Mouse (Mus musculus) heart, postnatal 14 days (tissue): ENCODE results near the gene Tmco4. TPM values are rescaled to one million over a fixed set of nuclear protein-coding genes. Genes with fewer than 3 reads are reported as not detected.

Experiments used
- DNase-seq, 2 experiments: peaks; one replicate each; pipeline ENCODE4 v3.0.0; 2021 to 2022
- intact Hi-C: fragments of 180-260 bp; cut with DNase I; formaldehyde crosslinking; loops from one replicate; pipeline ENCODE4 v1.15.1; 2025
- total RNA-seq, 2 experiments: library from RNA; stranded (reverse); gene quantifications; 2 replicates each; pipeline ENCODE4 v1.2.3; 2021

The Tmco4 gene
- total RNA-seq, 2 experiments from 2014 or later = 7.9 to 8.4 TPM

DNA sequence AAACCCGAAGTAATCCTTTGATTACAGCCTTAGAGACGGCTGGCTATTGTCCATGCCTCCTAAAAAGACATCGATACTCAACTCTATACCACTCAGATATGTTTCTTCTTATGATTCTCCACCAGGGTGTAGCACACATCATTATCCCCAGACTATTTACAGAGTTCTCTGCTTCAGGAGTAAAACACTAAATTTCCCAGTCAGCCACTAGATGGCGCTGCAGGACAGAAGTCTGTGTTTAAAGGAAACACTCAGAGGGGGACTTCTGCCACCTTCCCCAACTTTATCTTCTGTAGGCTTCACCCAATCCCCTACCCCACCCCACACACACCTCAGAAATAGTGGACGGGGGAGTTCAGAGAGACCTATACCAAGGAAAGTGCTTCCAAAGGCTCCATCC is 113.3 kb downstream of the Tmco4 start:
- intact Hi-C loops = loop anchor here (1.0 to 5.0 kb wide), 3 partner anchors 96 to 201 kb away; no protein-coding TSS in a partner anchor
- DNase-seq = peak; percentile 88 to 92

DNA sequence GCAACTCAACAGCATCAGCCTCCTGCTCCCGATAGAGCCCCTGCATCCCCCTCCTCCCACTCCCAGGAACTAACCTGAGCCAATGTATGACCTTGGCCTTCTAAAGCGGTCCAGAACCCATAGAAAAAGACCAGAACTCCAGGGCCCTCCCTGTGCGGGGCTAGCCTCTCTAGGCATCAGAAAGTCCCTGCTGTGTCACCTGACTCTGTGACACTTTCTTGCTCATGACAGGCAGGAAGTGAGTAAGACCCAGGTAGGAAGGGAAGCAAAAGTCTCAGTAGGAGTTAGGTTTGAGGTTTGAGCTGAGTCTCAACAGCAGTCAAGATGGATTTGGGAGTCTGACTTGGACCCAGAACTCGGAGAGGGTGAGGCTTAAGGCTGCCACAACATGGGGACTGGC is 114.3 kb downstream of the Tmco4 start:
- intact Hi-C loops = loop anchor here (1.0 to 5.0 kb wide), 3 partner anchors 95 to 200 kb away; no protein-coding TSS in a partner anchor
- DNase-seq = no peak

DNA sequence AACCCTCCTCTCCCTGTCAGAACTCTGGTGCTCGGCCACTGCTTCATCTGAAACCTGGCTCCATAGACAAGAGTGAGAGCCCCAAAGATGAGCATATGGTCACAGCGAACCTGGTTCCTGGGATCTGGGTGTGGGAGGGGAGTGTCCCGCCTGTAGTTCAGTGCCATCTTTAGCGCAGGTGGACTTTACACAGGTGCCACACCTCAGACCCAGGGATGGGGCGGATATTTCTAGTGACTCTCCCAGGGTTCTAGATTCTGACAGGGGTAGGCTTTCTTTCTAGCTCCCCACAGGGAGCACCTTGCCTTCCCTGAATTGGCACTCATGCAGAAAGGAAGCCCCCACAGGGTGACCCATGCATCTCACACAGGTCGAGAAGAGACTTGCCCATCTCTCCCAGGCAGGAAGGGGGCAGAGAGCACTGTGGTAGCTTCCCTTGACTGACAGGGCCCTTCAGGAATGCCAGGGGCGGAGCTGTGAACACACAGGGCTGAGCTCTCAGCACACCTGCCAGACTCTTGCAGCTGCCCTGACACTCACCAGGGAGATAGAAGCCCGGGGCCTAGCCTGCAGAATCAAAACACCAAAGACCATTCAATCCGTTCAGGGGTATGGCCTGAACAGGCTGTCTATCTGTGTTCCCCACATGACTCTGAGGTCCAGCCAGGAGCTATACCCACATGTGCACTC is 116.4 kb downstream of the Tmco4 start:
- intact Hi-C loops = loop anchor here (5.0 kb wide), 1 partner anchor 93 kb away; no protein-coding TSS in a partner anchor
- no peak for DNase-seq

DNA sequence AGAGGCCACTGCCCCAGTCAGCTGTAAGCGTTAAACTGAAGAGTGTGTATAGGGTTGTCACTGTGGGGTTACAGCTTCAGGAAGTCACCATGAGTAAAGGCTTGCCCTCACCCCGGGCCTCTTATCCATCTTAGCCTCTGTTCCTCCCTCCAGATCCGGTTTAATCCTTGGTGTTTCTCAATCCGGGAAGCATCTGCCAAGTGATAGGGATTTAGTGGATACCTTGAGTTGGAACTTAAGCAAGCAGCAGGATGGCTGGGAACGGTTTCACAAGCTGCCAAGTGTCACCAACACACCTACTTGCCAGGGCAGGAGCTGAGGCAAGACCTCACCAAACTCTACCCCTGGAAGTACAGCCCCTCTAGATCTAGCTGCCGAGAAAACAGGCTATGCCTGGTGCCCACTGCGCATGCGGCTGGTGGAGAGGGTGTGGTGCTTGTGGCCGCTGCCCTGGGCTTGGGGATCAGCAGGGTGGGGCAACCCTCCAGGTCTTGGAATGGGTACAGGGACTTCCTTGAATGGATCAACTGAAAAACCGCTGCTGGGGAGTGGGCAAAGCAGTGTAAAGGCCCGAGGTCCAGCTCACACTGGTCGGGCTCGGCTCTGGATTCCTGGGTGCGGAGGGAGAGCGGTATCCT is 117.7 kb downstream of the Tmco4 start:
- intact Hi-C loops = loop anchor here (5.0 kb wide), 1 partner anchor 102 kb away; the partner anchor contains the start of gene Capzb
- DNase-seq = no peak

DNA sequence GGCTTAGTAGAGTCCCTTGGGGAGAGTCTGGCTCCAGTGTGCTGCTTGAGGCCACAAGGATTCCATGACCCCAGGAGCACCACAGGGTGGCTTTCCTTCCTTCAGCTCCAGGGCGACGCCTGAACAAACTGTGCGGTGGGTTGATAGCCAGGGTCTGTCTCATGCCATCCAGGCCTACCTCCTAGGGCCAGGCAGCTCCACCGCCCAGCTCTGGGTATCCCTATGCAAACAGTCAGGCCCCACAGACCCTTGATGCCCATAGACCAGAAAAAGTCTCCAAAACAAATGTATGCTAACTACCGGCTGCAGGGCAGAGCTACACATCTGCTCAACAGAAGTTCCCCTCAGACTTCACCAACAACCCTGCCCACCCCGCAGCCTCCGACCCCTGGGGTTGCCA is 118.4 kb downstream of the Tmco4 start:
- DNase-seq = no peak
- intact Hi-C loops = loop anchor here (5.0 kb wide), 1 partner anchor 101 kb away; the partner anchor contains the start of gene Capzb

DNA sequence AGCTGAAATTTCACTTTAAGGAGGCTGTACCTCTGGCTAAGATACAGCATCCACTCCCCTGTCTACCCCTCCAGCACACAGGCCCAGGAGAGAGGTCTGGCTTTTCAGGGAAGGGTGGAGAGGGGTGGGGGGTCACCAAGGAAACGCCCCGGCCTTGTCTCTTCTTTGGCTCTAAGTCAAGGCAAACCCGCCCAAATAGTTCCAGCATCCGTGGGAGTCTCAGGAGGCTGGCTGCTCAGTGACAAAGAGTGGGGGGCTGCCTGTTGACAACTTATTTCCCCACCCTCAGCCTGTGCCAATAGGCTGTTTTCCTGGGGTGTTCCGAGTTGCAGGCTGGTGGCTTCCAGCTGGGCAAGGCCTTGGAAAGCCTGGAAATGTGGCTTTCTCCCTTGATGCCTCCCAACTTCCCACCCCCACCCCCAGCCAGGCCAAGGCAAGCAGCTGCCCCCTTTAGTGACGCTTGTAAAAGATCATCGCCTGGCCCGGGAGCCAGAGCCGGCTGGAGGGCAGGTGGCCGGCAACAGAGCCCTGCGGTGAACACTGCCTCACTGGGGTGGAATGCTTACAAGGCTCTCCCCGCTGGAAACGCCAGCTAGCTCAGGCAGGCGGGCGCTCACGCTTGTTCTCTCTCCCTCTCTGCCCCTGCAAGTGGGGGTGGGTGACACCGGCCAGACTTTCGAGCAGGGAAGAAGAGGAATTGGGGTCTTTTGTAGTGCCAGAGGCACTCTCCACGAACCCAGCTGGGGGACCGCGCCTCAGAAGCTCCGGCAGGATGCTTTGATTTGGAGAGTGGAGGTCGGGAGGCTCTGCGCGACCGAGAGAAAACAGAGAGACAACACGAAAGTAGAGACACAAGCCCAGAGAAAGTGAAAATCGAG is 119.0 kb downstream of the Tmco4 start:
- intact Hi-C loops = loop anchor here (5.0 kb wide), 1 partner anchor 101 kb away; the partner anchor contains the start of gene Capzb
- DNase-seq = peak; percentile 42 to 63

DNA sequence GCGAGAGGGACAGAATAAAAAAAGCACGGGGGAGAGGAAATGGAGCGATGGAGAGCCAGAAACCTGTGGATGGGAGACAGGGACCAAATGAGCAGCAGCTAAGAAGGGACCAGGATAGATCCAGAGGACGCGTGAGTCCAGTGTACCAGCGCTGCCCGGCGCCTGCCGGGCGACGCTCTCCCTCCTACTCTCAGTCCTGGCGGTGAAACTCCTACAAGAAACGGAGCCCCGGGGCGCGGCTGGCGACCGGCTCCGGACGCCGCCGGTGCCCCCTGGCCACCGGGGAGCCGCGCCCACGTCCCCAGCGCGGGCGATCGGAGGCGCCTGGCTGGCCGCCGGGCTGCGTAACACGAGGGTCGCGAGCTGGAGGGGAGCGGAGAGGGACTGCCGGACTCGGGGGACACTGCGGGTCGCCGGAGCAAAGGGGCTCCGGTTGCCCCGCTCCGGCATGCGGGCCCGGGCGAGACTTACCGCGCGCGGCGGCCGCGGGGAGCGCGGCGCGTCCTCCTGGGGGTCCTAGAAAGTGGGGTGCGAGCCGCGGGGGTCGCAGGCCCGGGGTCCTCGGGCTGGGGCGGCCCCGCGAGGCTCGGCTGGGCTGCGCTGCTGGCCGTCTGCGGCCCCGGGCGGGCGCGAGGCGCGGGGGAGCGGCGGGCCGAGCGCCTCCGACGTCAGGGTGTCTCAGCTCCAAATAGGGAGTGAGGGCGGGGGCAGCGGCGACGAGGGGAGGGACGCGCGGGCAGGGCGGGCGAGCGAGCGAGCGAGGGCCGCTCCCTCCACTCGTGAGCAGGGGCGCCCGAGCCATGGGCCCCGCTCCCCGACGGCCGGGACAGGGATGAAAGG is 119.9 kb downstream of the Tmco4 start, which contains the start of gene Nbl1:
Gene Nbl1 (minus strand): TSS at position 638 of the 840 bp plus-strand sequence.
- peak; percentile 74 to 82 for DNase-seq
- intact Hi-C loops = loop anchor here (5.0 kb wide), 1 partner anchor 100 kb away; the partner anchor contains the start of gene Capzb

DNA sequence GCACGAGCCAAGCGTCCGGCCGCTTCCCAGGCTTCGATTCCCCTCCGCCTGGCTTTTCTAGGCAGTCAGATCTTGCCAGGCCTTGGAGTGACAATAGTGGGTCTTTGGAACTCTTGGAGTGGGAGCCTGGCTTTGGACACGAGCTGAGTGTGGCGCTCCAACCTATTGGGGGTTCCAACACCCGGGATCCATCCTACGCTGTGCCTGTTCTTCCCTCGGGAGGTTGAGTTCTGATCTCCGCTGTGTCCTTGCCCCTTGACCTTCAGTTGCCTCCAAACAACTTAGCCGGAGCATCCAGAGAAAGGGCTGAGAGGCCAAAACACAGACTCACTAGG is 120.5 kb downstream of the Tmco4 start:
- no peak for DNase-seq
- intact Hi-C loops = loop anchor here (5.0 kb wide), 1 partner anchor 99 kb away; the partner anchor contains the start of gene Capzb

DNA sequence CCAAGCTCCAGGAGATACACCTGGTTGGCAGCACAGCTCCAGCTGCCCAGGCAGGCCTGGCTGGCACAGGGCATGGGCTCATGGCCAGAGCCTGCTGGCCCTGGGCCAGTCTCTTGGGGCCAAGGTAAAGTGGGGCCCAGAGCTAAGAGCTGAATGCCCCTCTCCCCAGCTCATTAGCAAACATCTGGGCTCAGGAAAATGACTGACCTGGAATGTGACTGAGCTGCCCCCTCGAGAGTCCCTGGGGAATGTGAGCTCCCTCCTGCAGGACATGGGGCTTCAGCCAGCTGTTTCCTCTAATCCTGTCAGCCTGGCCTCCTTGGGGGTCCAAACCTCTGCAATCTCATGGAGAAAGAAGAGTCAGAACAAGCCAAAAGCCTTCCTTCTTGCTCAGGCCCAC is 122.7 kb downstream of the Tmco4 start:
- DNase-seq = peak in 1 of 2 experiments; percentile 39
- intact Hi-C loops = loop anchor here (5.0 kb wide), 1 partner anchor 37 kb away; the partner anchor contains the start of gene Minos1

DNA sequence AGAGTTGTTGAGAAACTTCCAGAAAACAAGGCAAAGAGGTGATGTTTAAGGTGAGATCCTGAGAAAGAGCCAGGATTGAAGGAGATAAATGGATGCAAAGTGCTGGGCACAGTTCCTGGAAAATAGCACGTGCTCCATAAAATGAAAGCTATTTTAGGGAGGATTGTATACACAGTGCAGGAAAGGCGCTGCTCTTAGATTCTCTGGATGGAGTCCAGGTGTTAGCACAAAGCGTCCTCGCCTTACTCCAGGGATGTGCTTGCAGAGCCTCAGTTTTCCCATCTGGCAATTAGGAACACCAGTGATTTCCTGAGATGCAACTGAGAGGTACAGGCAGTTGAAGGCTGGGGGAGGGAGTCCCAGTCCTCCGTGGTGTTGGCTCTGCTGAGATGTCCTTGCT is 123.5 kb downstream of the Tmco4 start:
- intact Hi-C loops = loop anchor here (5.0 kb wide), 1 partner anchor 36 kb away; the partner anchor contains the start of gene Minos1
- no peak for DNase-seq

DNA sequence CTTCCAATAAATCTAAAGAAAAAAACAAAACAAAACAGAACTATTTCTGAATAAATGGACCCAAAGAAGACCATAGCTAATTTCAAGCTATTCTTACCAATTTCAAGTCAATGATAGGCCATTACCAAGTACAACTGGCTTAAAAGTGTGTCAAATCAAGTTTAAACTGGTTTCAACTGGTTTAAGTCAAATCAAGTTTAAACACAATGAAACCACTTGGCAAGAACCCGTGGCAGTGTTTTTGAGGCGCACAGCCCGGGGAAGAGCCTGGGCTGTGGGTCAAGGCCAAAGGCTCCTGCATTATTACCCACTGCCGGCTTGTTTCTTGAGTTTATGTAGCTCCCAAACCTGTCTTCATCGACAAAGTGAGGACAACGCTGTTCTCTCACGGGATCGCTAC is 127.6 kb downstream of the Tmco4 start:
- DNase-seq = no peak
- intact Hi-C loops = no loop called here

DNA sequence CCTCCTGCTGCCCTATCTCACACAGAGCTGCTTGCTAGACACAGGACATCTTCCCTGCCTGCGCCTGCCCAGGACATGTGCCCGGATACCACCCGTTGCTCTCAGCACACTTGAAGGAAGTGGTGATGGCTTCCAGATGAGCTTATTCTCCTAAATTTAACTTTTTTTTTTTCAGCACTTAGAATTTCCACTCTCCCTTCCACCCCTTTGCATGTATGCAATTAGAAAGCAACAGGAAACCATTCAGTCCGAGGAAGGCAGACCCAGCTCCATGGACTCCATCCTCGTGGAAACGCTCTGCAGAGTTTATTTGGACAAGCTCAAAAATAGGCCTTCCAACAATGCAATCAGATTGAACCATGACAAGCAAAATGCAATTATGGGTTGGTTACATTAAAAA is 128.9 kb downstream of the Tmco4 start:
- no peak for DNase-seq
- intact Hi-C loops = no loop called here

DNA sequence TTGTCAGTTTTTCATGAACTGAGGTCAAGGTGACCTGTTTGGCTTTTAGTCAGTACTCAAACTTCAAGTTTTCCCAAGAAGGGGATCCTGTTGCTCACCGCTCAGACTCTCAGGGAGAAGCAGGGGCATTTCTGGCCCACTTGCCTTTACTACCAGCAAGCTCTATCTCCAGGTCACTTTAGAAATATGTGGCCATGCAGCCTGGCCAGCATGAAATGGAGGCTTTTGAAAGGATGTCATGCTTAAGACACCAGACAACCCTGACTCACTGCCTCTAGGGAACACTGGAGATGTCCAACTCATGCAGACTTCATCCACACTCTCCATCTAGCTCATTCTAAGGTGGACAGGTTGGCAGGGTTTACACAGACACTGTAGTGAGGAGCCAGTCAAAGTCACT is 132.8 kb downstream of the Tmco4 start:
- DNase-seq = no peak
- intact Hi-C loops = no loop called here

Other genes with a start within 250 kb of the Tmco4 start
- not detected for gene Pla2g2c, start 248.1 kb upstream of the Tmco4 start, total RNA-seq
- gene Ubxn10, start 235.7 kb upstream of the Tmco4 start, total RNA-seq = 1 to 10 TPM in 1 of 2 experiments, under 1 TPM in 1; 0.93 to 1.7 TPM
- under 1 TPM; 0.20 to 0.36 TPM for gene Pla2g2f, start 215.3 kb upstream of the Tmco4 start, total RNA-seq
- under 1 TPM in 1 of 2 experiments, not detected in 1; 0.17 TPM for gene Pla2g2d, start 197.2 kb upstream of the Tmco4 start, total RNA-seq
- gene Pla2g5, start 109.4 kb upstream of the Tmco4 start, total RNA-seq = 10 to 100 TPM; 22.4 to 30.4 TPM
- gene Gm13030, start 98.9 kb upstream of the Tmco4 start, total RNA-seq = not detected
- 1 to 10 TPM; 1.4 TPM for gene Pla2g2e, start 94.9 kb upstream of the Tmco4 start, total RNA-seq
- gene Otud3, start 58.9 kb upstream of the Tmco4 start, total RNA-seq = 10 to 100 TPM in 1 of 2 experiments, 1 to 10 TPM in 1; 9.4 to 10.0 TPM
- under 1 TPM in 1 of 2 experiments, not detected in 1; 0.22 TPM for gene Rnf186, start 5.8 kb upstream of the Tmco4 start, total RNA-seq
- not detected for gene Htr6, start 102.7 kb downstream of the Tmco4 start, total RNA-seq
- 10 to 100 TPM; 32.1 to 32.2 TPM for gene Nbl1, start 120.1 kb downstream of the Tmco4 start, total RNA-seq
- 100 to 1,000 TPM; 731 to 790 TPM for gene Minos1, start 158.2 kb downstream of the Tmco4 start, total RNA-seq
- 100 to 1,000 TPM; 418 to 433 TPM for gene Capzb, start 220.0 kb downstream of the Tmco4 start, total RNA-seq